11 mouse cellular contexts compared by ENCODE assay signal in genomic region chr2:119202914-119203453, GRCm38 (mm10). TPM values are rescaled to one million over a fixed set of nuclear protein-coding genes. Genes with fewer than 3 reads are reported as not detected.
DNase-seq lines count a peak whose midpoint lies in the region; ATAC-seq and TF ChIP-seq lines count a peak whose summit lies in the region.
"Had no signal": no experiment of that assay in that cellular context is flagged by ENCODE, and none has a peak within 500 bp of the region (broad histone marks: within the 10 kb centered on the region; RNA-seq: fewer than 3 reads in every experiment).

No protein-coding gene starts in this region.

- intact Hi-C loops in heart, postnatal 10 days (cut with DNase I), result no loop called here

- peak; percentile 49 for DNase-seq in adrenal gland, postnatal 14 days
- DNase-seq in adrenal gland, adult 2 months, result no peak
- peak; percentile 50 for DNase-seq in limb, embryonic 14.5 days (ENCODE audit: low spot score)
- DNase-seq in limb, embryonic 10.5 days (ENCODE audit: low spot score), result no peak
- peak; percentile 44 to 67 for DNase-seq in heart, postnatal 10 days
- DNase-seq in lung, postnatal 10 days, result peak; percentile 77

- TF ChIP-seq POLR2A in limb, embryonic 14.5 days (IDR thresholded peaks at IDR 0.05; ENCODE audit: borderline replicate concordance, extremely low read depth, insufficient read depth, insufficient read length), result no peak

- no peaks in the 10 kb centered on the region for H3K9me3 ChIP-seq in limb, embryonic 14.5 days (ENCODE audit: control insufficient read depth, low read length)
- H3K9me3 ChIP-seq in limb, embryonic 10.5 days (replicated peaks), result no peaks in the 10 kb centered on the region
- H3K9me3 ChIP-seq: limb, embryonic 12.5 days had no signal

- H3K27me3 ChIP-seq in limb, embryonic 14.5 days (ENCODE audit: control insufficient read depth, insufficient read depth, low read length), result no peaks in the 10 kb centered on the region
- H3K27me3 ChIP-seq in limb, embryonic 10.5 days (ENCODE audit: low read depth, poor library complexity, severe bottlenecking), result no peaks in the 10 kb centered on the region
- H3K27me3 ChIP-seq: limb, embryonic 12.5 days had no signal

- H3K27ac ChIP-seq in limb, embryonic 14.5 days (replicated peaks; ENCODE audit: low read depth, low read length), result 0 out of 2 replicates have a peak overlapping the region, but pooled peaks have one; percentile 5
- H3K27ac ChIP-seq in limb, embryonic 10.5 days, result no peak overlapping the region
- H3K27ac ChIP-seq: limb, embryonic 12.5 days had no signal

- H3K9ac ChIP-seq in limb, embryonic 14.5 days (ENCODE audit: low read depth, low read length, severe bottlenecking), result no peak overlapping the region
- H3K9ac ChIP-seq: limb, embryonic 12.5 days had no signal

- 48% methylated on average over 5 of the region's 5 CpGs for WGBS in limb, embryonic 14.5 days
- WGBS in limb, embryonic 10.5 days, result 86% methylated on average over 5 of the region's 5 CpGs

- no peaks in the 10 kb centered on the region for H3K36me3 ChIP-seq in limb, embryonic 14.5 days (ENCODE audit: control insufficient read depth, insufficient read depth, low read length)
- H3K36me3 ChIP-seq in limb, embryonic 10.5 days, result no peaks in the 10 kb centered on the region
- H3K36me3 ChIP-seq: limb, embryonic 12.5 days had no signal

- peaks cover 9% of the 10 kb centered on the region; the same call in 1 of the 2 replicates for H3K4me1 ChIP-seq in limb, embryonic 14.5 days (ENCODE audit: control insufficient read depth, insufficient read depth, low read length)
- peaks cover 27% of the 10 kb centered on the region for H3K4me1 ChIP-seq in limb, embryonic 10.5 days

- H3K4me3 ChIP-seq in limb, embryonic 14.5 days (replicated peaks; ENCODE audit: low read length), result no peak overlapping the region
- no peak overlapping the region for H3K4me3 ChIP-seq in limb, embryonic 10.5 days
- H3K4me3 ChIP-seq: limb, embryonic 12.5 days had no signal

- H3K4me2 ChIP-seq in limb, embryonic 14.5 days (replicated peaks; ENCODE audit: low read depth, low read length, severe bottlenecking), result no peak overlapping the region
- H3K4me2 ChIP-seq: limb, embryonic 12.5 days had no signal

- ATAC-seq in limb, embryonic 14.5 days (ENCODE audit: low FRiP score, low read depth), result no peak
- no peak for ATAC-seq in frontal cortex, adult (ENCODE audit: low TSS enrichment)
- ATAC-seq in megakaryocyte progenitor cell, adult 5-6 weeks (replicated peaks; ENCODE audit: poor library complexity), result no peak

RNA-seq across cellular contexts. Expression of gene Zfyve19, which starts 5.4 kb away (rescaled TPM):
- total RNA-seq in adrenal gland, postnatal 14 days (2021), result 24.9 and 33.6 TPM in 2 replicates
- 10 to 100 TPM; 29.5 to 36.1 TPM for total RNA-seq in adrenal gland, adult 2 months (2021)
- 30.4 and 33.4 TPM in 2 replicates for polyA plus RNA-seq in adrenal gland, adult 2 months (2012; rRNA removed)
- polyA plus RNA-seq in limb, embryonic 14.5 days (2012; rRNA removed), result 88.0 and 97.9 TPM in 2 replicates
- 46.3 and 52.1 TPM in 2 replicates for polyA plus RNA-seq in limb, embryonic 14.5 days (2014; fragmentation: Nextera tagmentation; extraction: Ambion mirVana)
- polyA plus RNA-seq in limb, embryonic 10.5 days (2016; fragmentation: Nextera tagmentation; extraction: Ambion mirVana), result 62.1 and 64.2 TPM in 2 replicates
- total RNA-seq in heart, postnatal 10 days (2021), result 10 to 100 TPM; 21.6 TPM
- 29.4 and 38.4 TPM in 2 replicates for total RNA-seq in megakaryocyte progenitor cell, adult 5-6 weeks (2015)
- 59.2 and 79.1 TPM in 2 replicates for total RNA-seq in megakaryocyte progenitor cell, adult 5-6 weeks (2017)

RNA-seq across cellular contexts. Expression of gene Dnajc17, which starts 5.6 kb away (rescaled TPM):
- 12.7 and 17.9 TPM in 2 replicates for total RNA-seq in adrenal gland, postnatal 14 days (2021)
- total RNA-seq in adrenal gland, adult 2 months (2021), result 10 to 100 TPM; 12.3 to 21.0 TPM
- polyA plus RNA-seq in adrenal gland, adult 2 months (2012; rRNA removed), result 3.6 and 3.7 TPM in 2 replicates
- polyA plus RNA-seq in limb, embryonic 14.5 days (2012; rRNA removed), result 18.1 and 33.1 TPM in 2 replicates
- polyA plus RNA-seq in limb, embryonic 14.5 days (2014; fragmentation: Nextera tagmentation; extraction: Ambion mirVana), result 18.0 and 20.5 TPM in 2 replicates
- 28.7 and 30.4 TPM in 2 replicates for polyA plus RNA-seq in limb, embryonic 10.5 days (2016; fragmentation: Nextera tagmentation; extraction: Ambion mirVana)
- 10 to 100 TPM; 12.0 to 13.3 TPM for total RNA-seq in heart, postnatal 10 days (2021)
- 32.6 and 34.6 TPM in 2 replicates for total RNA-seq in megakaryocyte progenitor cell, adult 5-6 weeks (2015)
- 86.0 and 87.8 TPM in 2 replicates for total RNA-seq in megakaryocyte progenitor cell, adult 5-6 weeks (2017)

RNA-seq across cellular contexts. Expression of gene Ppp1r14d, which starts 26.7 kb away (rescaled TPM):
- not detected in 2 replicates for total RNA-seq in adrenal gland, postnatal 14 days (2021)
- total RNA-seq in adrenal gland, adult 2 months (2021), result not detected
- polyA plus RNA-seq in adrenal gland, adult 2 months (2012; rRNA removed), result not detected in 2 replicates
- polyA plus RNA-seq in limb, embryonic 14.5 days (2012; rRNA removed), result not detected in 2 replicates
- polyA plus RNA-seq in limb, embryonic 14.5 days (2014; fragmentation: Nextera tagmentation; extraction: Ambion mirVana), result not detected in 2 replicates
- not detected in 2 replicates for polyA plus RNA-seq in limb, embryonic 10.5 days (2016; fragmentation: Nextera tagmentation; extraction: Ambion mirVana)
- total RNA-seq in heart, postnatal 10 days (2021), result not detected
- total RNA-seq in megakaryocyte progenitor cell, adult 5-6 weeks (2015), result not detected in 2 replicates
- total RNA-seq in megakaryocyte progenitor cell, adult 5-6 weeks (2017), result not detected in 2 replicates
- total RNA-seq: common myeloid progenitor, adult 5-6 weeks had no signal
- polyA plus RNA-seq: heart, embryonic 14.5 days; limb, embryonic 12.5 days had no signal

RNA-seq across cellular contexts. Expression of gene Gm14137, which starts 28.7 kb away (rescaled TPM):
- total RNA-seq in adrenal gland, postnatal 14 days (2021), result 0.23 and 0.26 TPM in 2 replicates
- under 1 TPM; 0.09 to 0.28 TPM for total RNA-seq in adrenal gland, adult 2 months (2021)
- 0.04 and 0.17 TPM in 2 replicates for polyA plus RNA-seq in adrenal gland, adult 2 months (2012; rRNA removed)
- polyA plus RNA-seq in limb, embryonic 14.5 days (2012; rRNA removed), result 0.05 and 0.15 TPM in 2 replicates
- 0.57 and 0.69 TPM in 2 replicates for polyA plus RNA-seq in limb, embryonic 14.5 days (2014; fragmentation: Nextera tagmentation; extraction: Ambion mirVana)
- 0.73 and 0.95 TPM in 2 replicates for polyA plus RNA-seq in limb, embryonic 10.5 days (2016; fragmentation: Nextera tagmentation; extraction: Ambion mirVana)
- not detected for total RNA-seq in heart, postnatal 10 days (2021)
- total RNA-seq in megakaryocyte progenitor cell, adult 5-6 weeks (2015), result not detected in 2 replicates
- total RNA-seq in megakaryocyte progenitor cell, adult 5-6 weeks (2017), result not detected in 2 replicates
- total RNA-seq: common myeloid progenitor, adult 5-6 weeks had no signal

RNA-seq across cellular contexts. Expression of gene Spint1, which starts 34.2 kb away (rescaled TPM):
- total RNA-seq in adrenal gland, postnatal 14 days (2021), result 4.7 and 4.8 TPM in 2 replicates
- 1 to 10 TPM; 1.8 to 3.4 TPM for total RNA-seq in adrenal gland, adult 2 months (2021)
- 1.9 and 2.9 TPM in 2 replicates for polyA plus RNA-seq in adrenal gland, adult 2 months (2012; rRNA removed)
- 9.2 and 11.6 TPM in 2 replicates for polyA plus RNA-seq in limb, embryonic 14.5 days (2012; rRNA removed)
- polyA plus RNA-seq in limb, embryonic 14.5 days (2014; fragmentation: Nextera tagmentation; extraction: Ambion mirVana), result 18.2 and 19.5 TPM in 2 replicates
- polyA plus RNA-seq in limb, embryonic 10.5 days (2016; fragmentation: Nextera tagmentation; extraction: Ambion mirVana), result 8.9 and 9.5 TPM in 2 replicates
- total RNA-seq in heart, postnatal 10 days (2021), result not detected
- 0.20 and 0.44 TPM in 2 replicates for total RNA-seq in megakaryocyte progenitor cell, adult 5-6 weeks (2015)
- total RNA-seq in megakaryocyte progenitor cell, adult 5-6 weeks (2017), result 0.14 TPM in 1 of 2 replicates, not detected in the other

Comparison
In these comparisons a context has a peak if more than half of its experiments do, and no peak if none do; other contexts are left out.
1. DNase-seq: peak in adrenal gland, postnatal 14 days (single experiment), limb, embryonic 14.5 days (single experiment), heart, postnatal 10 days (2 of 2) and lung, postnatal 10 days (single experiment); none in adrenal gland, adult 2 months (single experiment) and limb, embryonic 10.5 days (single experiment).